28 mouse cellular contexts compared by ENCODE assay signal in the genomic region with DNA sequence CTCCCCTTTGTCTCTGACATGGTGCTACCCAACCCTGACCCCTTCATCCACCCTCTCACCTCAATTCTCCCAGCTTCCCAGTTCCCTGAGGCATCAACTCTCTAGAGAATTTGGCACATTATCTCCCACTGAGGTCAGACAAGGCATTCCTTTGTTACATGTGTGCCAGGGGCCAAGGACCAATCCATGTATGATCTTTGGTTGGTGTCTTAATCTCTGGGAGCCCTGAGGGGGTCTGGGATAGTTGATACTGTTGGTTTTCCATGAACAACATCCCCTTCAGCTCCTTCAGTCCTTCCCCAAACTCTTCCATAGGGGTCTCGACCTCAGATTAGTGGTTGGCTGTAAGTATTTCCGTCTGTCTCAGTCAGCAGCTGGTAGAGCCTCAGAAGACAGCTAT.
A peak's percentile ranks its signal among the peaks of the same experiment; 100 is the strongest.
DNase-seq lines count a peak whose midpoint lies in the region; ATAC-seq lines count a peak whose summit lies in the region.
"Had no signal": no experiment of that assay in that cellular context is flagged by ENCODE, and none has a peak within 500 bp of the region (broad histone marks: within the 10 kb centered on the region; RNA-seq: fewer than 3 reads in every experiment).

No protein-coding gene starts in this region.

- no peaks in the 10 kb centered on the region; the same call in 1 of the 2 replicates for H3K9me3 ChIP-seq in forebrain, embryonic 10.5 days
- no peaks in the 10 kb centered on the region for H3K9me3 ChIP-seq in forebrain, embryonic 12.5 days
- H3K9me3 ChIP-seq: embryonic facial prominence, embryonic 15.5 days; forebrain, embryonic 15.5 days; kidney, embryonic 15.5 days; limb, embryonic 13.5 days had no signal

- H3K36me3 ChIP-seq in forebrain, embryonic 10.5 days (replicated peaks) = no peaks in the 10 kb centered on the region
- H3K36me3 ChIP-seq in forebrain, embryonic 12.5 days (replicated peaks) = no peaks in the 10 kb centered on the region
- H3K36me3 ChIP-seq: embryonic facial prominence, embryonic 15.5 days; forebrain, embryonic 15.5 days; heart, embryonic 12.5 days; kidney, embryonic 15.5 days; limb, embryonic 13.5 days had no signal

- H3K4me1 ChIP-seq in forebrain, embryonic 10.5 days = peaks cover 5% of the 10 kb centered on the region
- H3K4me1 ChIP-seq in forebrain, embryonic 12.5 days = no peaks in the 10 kb centered on the region
- H3K4me1 ChIP-seq: embryonic facial prominence, embryonic 15.5 days; forebrain, embryonic 15.5 days; heart, embryonic 12.5 days; kidney, embryonic 15.5 days; limb, embryonic 13.5 days had no signal

- no peak overlapping the region for H3K4me3 ChIP-seq in forebrain, embryonic 10.5 days
- H3K4me3 ChIP-seq in forebrain, embryonic 12.5 days (replicated peaks) = no peak overlapping the region
- H3K4me3 ChIP-seq: embryonic facial prominence, embryonic 15.5 days; forebrain, embryonic 15.5 days; gastrocnemius, adult 2 months; heart, embryonic 12.5 days; kidney, embryonic 15.5 days; limb, embryonic 13.5 days had no signal

- H3K27ac ChIP-seq in forebrain, embryonic 10.5 days = no peak overlapping the region
- H3K27ac ChIP-seq in forebrain, embryonic 12.5 days = no peak overlapping the region
- H3K27ac ChIP-seq: embryonic facial prominence, embryonic 15.5 days; forebrain, embryonic 15.5 days; gastrocnemius, adult 2 months; hindbrain, embryonic 14.5 days; kidney, embryonic 15.5 days; limb, embryonic 13.5 days had no signal

- no peak overlapping the region for H3K9ac ChIP-seq in forebrain, embryonic 12.5 days
- H3K9ac ChIP-seq: embryonic facial prominence, embryonic 15.5 days; forebrain, embryonic 15.5 days; heart, embryonic 12.5 days; hindbrain, embryonic 14.5 days; kidney, embryonic 15.5 days; limb, embryonic 13.5 days had no signal

- no peak overlapping the region for H3K4me2 ChIP-seq in forebrain, embryonic 12.5 days
- H3K4me2 ChIP-seq: embryonic facial prominence, embryonic 15.5 days; forebrain, embryonic 15.5 days; heart, embryonic 12.5 days; hindbrain, embryonic 14.5 days; kidney, embryonic 15.5 days; limb, embryonic 13.5 days; liver, embryonic 11.5 days had no signal

- no peaks in the 10 kb centered on the region for H3K27me3 ChIP-seq in forebrain, embryonic 10.5 days (ENCODE audit: poor library complexity, severe bottlenecking)
- no peaks in the 10 kb centered on the region for H3K27me3 ChIP-seq in forebrain, embryonic 12.5 days
- H3K27me3 ChIP-seq: embryonic facial prominence, embryonic 15.5 days; forebrain, embryonic 15.5 days; heart, embryonic 12.5 days; kidney, embryonic 15.5 days; limb, embryonic 13.5 days had no signal

- no peak for ATAC-seq in forebrain, embryonic 12.5 days (ENCODE audit: low FRiP score)
- ATAC-seq: forebrain, embryonic 15.5 days; inflammation-experienced regulatory T-cells, adult 6 months had no signal

- DNase-seq in forebrain, embryonic 10.5 days (ENCODE audit: extremely low spot score, low spot score) = peak; percentile 29
- peak; percentile 27 for DNase-seq in ZHBTc4 (ENCODE audit: low read depth, low spot score)
- DNase-seq in embryo, embryonic 9.5 days (ENCODE audit: extremely low spot score) = peak; percentile 25
- DNase-seq in mesoderm, embryonic 11.5 days (ENCODE audit: low read depth, low spot score) = peak; percentile 49
- no peak for DNase-seq in kidney, adult 11 months
- no peak for DNase-seq in T-cell, adult 2 months (ENCODE audit: low spot score)
- DNase-seq: adrenal gland, adult 8-10 months; cerebellum, adult 8-10 months; gastrocnemius, adult 2 months; gastrocnemius, postnatal 36 days; heart, adult 18-20 months; heart, postnatal 4 days; kidney, adult 18-20 months; kidney, postnatal 25 days; lung, postnatal 4 days; midbrain, embryonic 14.5 days; right cerebral cortex, adult 18-20 months; spleen, adult 18-20 months; thymus, postnatal 14 days had no signal

- WGBS in forebrain, embryonic 10.5 days = 47% methylated on average over 2 of the region's 2 CpGs
- WGBS in forebrain, embryonic 12.5 days = 62% methylated on average over 2 of the region's 2 CpGs

Comparison
In these comparisons a context has a peak if more than half of its experiments do, and no peak if none do; other contexts are left out.
1. DNase-seq: peak in forebrain, embryonic 10.5 days (single experiment), ZHBTc4 (single experiment), embryo, embryonic 9.5 days (single experiment) and mesoderm, embryonic 11.5 days (single experiment); none in kidney, adult 11 months (single experiment) and T-cell, adult 2 months (single experiment).